Mouse (Mus musculus): Measurements from ENCODE around the gene Fbxo9. TPM values are rescaled to one million over a fixed set of nuclear protein-coding genes. Genes with fewer than 3 reads are reported as not detected.
A peak's percentile ranks its signal among the peaks of the same experiment; 100 is the strongest.

Fbxo9 gene
- polyA plus RNA-seq, 1 experiment from 2014 or later: 37.3 TPM

DNA sequence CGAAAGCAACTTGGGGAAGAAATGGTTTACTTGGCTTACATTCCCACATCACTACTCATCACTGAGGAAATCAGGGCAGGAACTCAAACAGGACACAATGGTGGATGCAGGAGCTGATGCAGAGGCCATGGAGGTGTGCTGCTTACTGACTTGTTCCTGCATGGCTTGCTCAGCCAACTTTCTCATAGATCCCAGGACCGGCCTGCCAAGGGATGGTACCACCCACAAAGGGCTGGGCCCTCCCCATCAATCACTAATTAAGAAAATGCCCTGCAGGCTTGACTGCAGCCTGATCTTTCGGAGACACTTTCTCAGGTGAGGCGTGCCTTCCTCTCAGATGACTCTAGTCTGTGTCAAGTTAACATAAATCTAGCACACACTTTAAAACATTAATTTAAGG is 2.0 kb downstream of the Fbxo9 start:
- Histone ChIP-seq H3K36me3 (replicated peaks; ENCODE audit: control insufficient read depth, insufficient read depth, low read depth, low read length) (no peaks in the 10 kb centered on the region), H3K4me2 (ENCODE audit: low read depth, low read length) (no peak overlapping the region), H3K4me3 (ENCODE audit: low read depth, low read length) (no peak overlapping the region), H3K9me3 (replicated peaks; ENCODE audit: control insufficient read depth, low read length) (no peaks in the 10 kb centered on the region), H3K27ac (replicated peaks; ENCODE audit: low read depth, low read length) (no peak overlapping the region), H3K4me1 (ENCODE audit: control insufficient read depth, insufficient read depth, low read length) (no peaks in the 10 kb centered on the region), H3K27me3 (ENCODE audit: control insufficient read depth, insufficient read depth, low read length) (no peaks in the 10 kb centered on the region), H3K9ac (replicated peaks; ENCODE audit: low read length) (no peak overlapping the region)
- DNase-seq (ENCODE audit: low spot score): no peak
- ATAC-seq (replicated peaks; ENCODE audit: insufficient number of reproducible peaks, low FRiP score, low TSS enrichment, low read depth): no peak
- WGBS: 72% methylated on average over 4 of the region's 4 CpGs

DNA sequence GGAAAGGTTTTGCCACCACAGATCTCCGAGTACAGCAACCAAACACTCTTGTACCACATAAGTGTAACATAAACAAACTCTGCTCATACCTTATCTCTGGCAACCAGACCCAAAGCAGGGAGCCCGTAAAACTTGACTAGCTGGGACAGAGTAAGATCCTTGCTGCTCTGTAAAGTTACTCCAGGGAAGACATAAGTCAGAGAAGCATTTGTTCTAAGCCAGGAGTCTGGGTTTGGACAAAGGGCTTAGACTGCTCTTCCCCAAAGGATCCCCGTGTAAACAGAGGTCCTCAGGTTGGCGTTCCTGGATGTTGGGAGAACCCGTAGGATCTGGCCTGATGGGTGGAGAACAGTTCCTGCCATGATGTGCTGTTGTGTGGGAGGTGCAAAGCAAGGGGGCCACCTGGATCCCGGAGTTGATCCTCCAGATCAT is 3.3 kb downstream of the Fbxo9 start:
- WGBS: 86% methylated on average over 6 of the region's 6 CpGs
- DNase-seq (ENCODE audit: low spot score) (no peak), ATAC-seq (replicated peaks; ENCODE audit: insufficient number of reproducible peaks, low FRiP score, low TSS enrichment, low read depth) (no peak)
- H3K9me3 ChIP-seq (replicated peaks; ENCODE audit: control insufficient read depth, low read length): no peaks in the 10 kb centered on the region
- H3K4me2 ChIP-seq (ENCODE audit: low read depth, low read length): no peak overlapping the region
- H3K4me1 ChIP-seq (ENCODE audit: control insufficient read depth, insufficient read depth, low read length): no peaks in the 10 kb centered on the region
- no peaks in the 10 kb centered on the region for H3K36me3 ChIP-seq (replicated peaks; ENCODE audit: control insufficient read depth, insufficient read depth, low read depth, low read length)
- no peaks in the 10 kb centered on the region for H3K27me3 ChIP-seq (ENCODE audit: control insufficient read depth, insufficient read depth, low read length)
- no peak overlapping the region for H3K4me3 ChIP-seq (ENCODE audit: low read depth, low read length)
- H3K9ac ChIP-seq (replicated peaks; ENCODE audit: low read length): no peak overlapping the region
- no peak overlapping the region for H3K27ac ChIP-seq (replicated peaks; ENCODE audit: low read depth, low read length)

DNA sequence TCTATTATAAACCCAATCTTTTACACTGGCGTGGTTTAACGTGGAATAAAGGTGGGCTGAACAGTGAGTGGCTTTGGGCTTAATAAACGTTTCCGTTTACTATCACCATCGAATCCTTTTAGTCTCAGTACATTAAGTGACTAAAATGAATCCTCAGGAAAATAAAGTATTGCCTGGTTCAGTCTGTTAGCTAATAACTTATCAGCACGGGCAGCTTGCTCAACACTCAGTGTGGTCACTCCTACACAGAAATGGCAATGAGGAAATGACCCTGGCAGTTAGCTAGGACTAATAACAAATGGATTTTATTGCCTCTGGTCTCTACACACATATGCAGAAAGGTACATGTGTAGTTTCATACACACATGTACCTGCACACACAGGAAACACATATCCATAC is 3.9 kb downstream of the Fbxo9 start:
- H3K27ac ChIP-seq (replicated peaks; ENCODE audit: low read depth, low read length): no peak overlapping the region
- no peak overlapping the region for H3K9ac ChIP-seq (replicated peaks; ENCODE audit: low read length)
- H3K27me3 ChIP-seq (ENCODE audit: control insufficient read depth, insufficient read depth, low read length): no peaks in the 10 kb centered on the region
- H3K4me2 ChIP-seq (ENCODE audit: low read depth, low read length): no peak overlapping the region
- no peak overlapping the region for H3K4me3 ChIP-seq (ENCODE audit: low read depth, low read length)
- H3K9me3 ChIP-seq (replicated peaks; ENCODE audit: control insufficient read depth, low read length): no peaks in the 10 kb centered on the region
- no peak for ATAC-seq (replicated peaks; ENCODE audit: insufficient number of reproducible peaks, low FRiP score, low TSS enrichment, low read depth)
- H3K36me3 ChIP-seq (replicated peaks; ENCODE audit: control insufficient read depth, insufficient read depth, low read depth, low read length): no peaks in the 10 kb centered on the region
- no peak for DNase-seq (ENCODE audit: low spot score)
- H3K4me1 ChIP-seq (ENCODE audit: control insufficient read depth, insufficient read depth, low read length): no peaks in the 10 kb centered on the region
- 90% methylated on average over 6 of the region's 6 CpGs for WGBS

DNA sequence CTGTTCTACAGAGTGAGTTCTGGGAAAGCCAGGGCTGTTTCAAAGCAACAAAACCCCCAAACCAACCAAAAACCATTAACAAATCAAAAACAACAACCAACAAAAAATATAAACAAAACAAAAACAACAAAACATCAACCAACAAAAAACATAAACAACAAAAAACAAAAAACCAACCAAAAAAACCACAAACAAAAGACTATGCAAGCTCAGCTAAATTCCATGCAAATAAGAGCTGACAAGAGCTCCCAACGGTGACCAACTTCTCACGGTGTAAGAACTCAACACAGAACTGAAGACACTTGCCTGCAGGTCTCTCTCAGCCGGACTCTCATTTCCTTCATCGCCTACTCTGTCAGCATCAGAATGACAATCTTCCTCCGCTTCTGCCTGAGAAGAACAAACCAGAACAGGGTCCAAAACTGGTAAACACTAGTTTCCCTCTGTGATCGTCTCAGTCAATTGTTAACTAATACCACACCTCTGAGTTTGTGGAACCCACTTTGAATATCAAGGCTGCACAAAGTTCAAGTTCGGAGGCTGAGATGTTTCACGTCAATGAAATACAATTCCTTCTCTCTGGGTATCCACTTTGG is 4.8 kb downstream of the Fbxo9 start:
- Histone ChIP-seq H3K36me3 (replicated peaks; ENCODE audit: control insufficient read depth, insufficient read depth, low read depth, low read length) (no peaks in the 10 kb centered on the region), H3K4me1 (ENCODE audit: control insufficient read depth, insufficient read depth, low read length) (no peaks in the 10 kb centered on the region), H3K27ac (replicated peaks; ENCODE audit: low read depth, low read length) (no peak overlapping the region), H3K27me3 (ENCODE audit: control insufficient read depth, insufficient read depth, low read length) (no peaks in the 10 kb centered on the region), H3K4me2 (ENCODE audit: low read depth, low read length) (no peak overlapping the region), H3K4me3 (ENCODE audit: low read depth, low read length) (no peak overlapping the region), H3K9ac (replicated peaks; ENCODE audit: low read length) (no peak overlapping the region), H3K9me3 (replicated peaks; ENCODE audit: control insufficient read depth, low read length) (no peaks in the 10 kb centered on the region)
- DNase-seq (ENCODE audit: low spot score) (no peak), ATAC-seq (replicated peaks; ENCODE audit: insufficient number of reproducible peaks, low FRiP score, low TSS enrichment, low read depth) (no peak)
- 91% methylated on average over 8 of the region's 8 CpGs for WGBS

DNA sequence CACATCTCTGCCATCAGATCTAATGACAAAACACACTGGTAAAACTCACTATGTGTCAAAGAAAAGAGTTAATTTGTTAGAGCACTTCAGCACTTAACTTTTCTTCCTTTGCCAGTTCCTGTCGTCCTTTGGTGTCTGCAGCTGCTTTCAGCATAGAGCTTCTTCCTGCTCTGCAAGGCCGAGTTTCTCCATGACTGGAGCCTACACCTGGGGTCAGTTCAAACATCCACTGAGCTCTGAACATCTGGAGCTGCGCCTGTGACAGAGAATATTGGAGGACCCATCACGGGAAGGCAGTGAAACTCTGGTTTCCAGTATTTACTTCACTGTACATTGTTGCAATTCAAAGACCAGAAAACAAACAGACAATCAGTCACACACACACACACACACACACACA is 7.4 kb downstream of the Fbxo9 start:
- ATAC-seq (replicated peaks; ENCODE audit: insufficient number of reproducible peaks, low FRiP score, low TSS enrichment, low read depth): no peak
- Histone ChIP-seq H3K27ac (replicated peaks; ENCODE audit: low read depth, low read length) (no peak overlapping the region), H3K4me2 (ENCODE audit: low read depth, low read length) (no peak overlapping the region), H3K4me1 (ENCODE audit: control insufficient read depth, insufficient read depth, low read length) (no peaks in the 10 kb centered on the region), H3K36me3 (replicated peaks; ENCODE audit: control insufficient read depth, insufficient read depth, low read depth, low read length) (peaks cover 4% of the 10 kb centered on the region; the same call in 1 of the 2 replicates), H3K9ac (replicated peaks; ENCODE audit: low read length) (no peak overlapping the region), H3K4me3 (ENCODE audit: low read depth, low read length) (no peak overlapping the region), H3K27me3 (ENCODE audit: control insufficient read depth, insufficient read depth, low read length) (no peaks in the 10 kb centered on the region), H3K9me3 (replicated peaks; ENCODE audit: control insufficient read depth, low read length) (no peaks in the 10 kb centered on the region)
- DNase-seq (ENCODE audit: low spot score): no peak
- 68% methylated on average over 4 of the region's 4 CpGs for WGBS

DNA sequence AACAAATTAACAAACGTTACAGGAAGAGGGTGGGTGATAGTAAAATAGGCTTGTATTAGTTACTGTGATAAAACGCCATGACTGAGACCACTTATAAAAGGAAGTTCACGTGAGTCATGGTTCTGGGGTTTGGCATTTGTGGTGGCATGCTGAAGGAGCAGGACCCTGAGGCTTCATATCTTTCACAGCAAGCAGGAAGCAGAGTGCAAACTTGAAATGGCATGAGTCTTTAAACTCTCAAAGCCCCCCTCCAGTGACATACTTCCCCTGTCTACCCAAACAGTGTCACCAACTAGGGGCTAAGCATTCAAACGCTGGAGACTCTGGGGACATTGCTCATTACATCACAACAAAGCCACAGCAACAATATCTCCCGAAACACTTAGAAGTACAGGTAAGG is 7.9 kb downstream of the Fbxo9 start:
- peaks cover 4% of the 10 kb centered on the region; the same call in 1 of the 2 replicates for H3K36me3 ChIP-seq (replicated peaks; ENCODE audit: control insufficient read depth, insufficient read depth, low read depth, low read length)
- WGBS: 82% methylated on average over 5 of the region's 5 CpGs
- no peaks in the 10 kb centered on the region for H3K27me3 ChIP-seq (ENCODE audit: control insufficient read depth, insufficient read depth, low read length)
- ATAC-seq (replicated peaks; ENCODE audit: insufficient number of reproducible peaks, low FRiP score, low TSS enrichment, low read depth) (no peak), DNase-seq (ENCODE audit: low spot score) (no peak)
- H3K27ac ChIP-seq (replicated peaks; ENCODE audit: low read depth, low read length): no peak overlapping the region
- no peaks in the 10 kb centered on the region for H3K9me3 ChIP-seq (replicated peaks; ENCODE audit: control insufficient read depth, low read length)
- no peak overlapping the region for H3K4me2 ChIP-seq (ENCODE audit: low read depth, low read length)
- no peak overlapping the region for H3K4me3 ChIP-seq (ENCODE audit: low read depth, low read length)
- H3K4me1 ChIP-seq (ENCODE audit: control insufficient read depth, insufficient read depth, low read length): no peaks in the 10 kb centered on the region
- no peak overlapping the region for H3K9ac ChIP-seq (replicated peaks; ENCODE audit: low read length)

DNA sequence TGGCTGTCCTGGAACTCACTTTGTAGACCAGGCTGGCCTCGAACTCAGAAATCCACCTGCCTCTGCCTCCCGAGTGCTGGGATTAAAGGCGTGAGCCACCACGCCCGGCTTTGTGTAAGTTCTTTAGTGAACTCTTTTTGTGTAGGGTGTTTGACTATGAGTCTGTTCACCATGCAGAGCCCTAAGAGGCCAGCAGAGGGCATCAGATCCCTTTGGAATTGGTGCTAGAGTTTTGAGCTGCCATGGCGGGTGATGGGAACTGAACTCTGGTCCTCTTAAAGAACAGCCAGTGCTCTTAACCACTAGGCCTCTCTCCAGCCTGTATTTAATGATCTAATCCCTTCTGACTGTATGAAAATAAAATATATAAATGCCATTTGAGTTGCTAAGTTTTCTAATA is 12.5 kb downstream of the Fbxo9 start:
- WGBS: 93% methylated on average over 6 of the region's 6 CpGs
- ATAC-seq (replicated peaks; ENCODE audit: insufficient number of reproducible peaks, low FRiP score, low TSS enrichment, low read depth) (no peak), DNase-seq (ENCODE audit: low spot score) (peak; percentile 6)
- Histone ChIP-seq H3K4me2 (ENCODE audit: low read depth, low read length) (no peak overlapping the region), H3K27me3 (ENCODE audit: control insufficient read depth, insufficient read depth, low read length) (no peaks in the 10 kb centered on the region), H3K36me3 (replicated peaks; ENCODE audit: control insufficient read depth, insufficient read depth, low read depth, low read length) (peaks cover 4% of the 10 kb centered on the region), H3K27ac (replicated peaks; ENCODE audit: low read depth, low read length) (no peak overlapping the region), H3K4me3 (ENCODE audit: low read depth, low read length) (no peak overlapping the region), H3K9me3 (replicated peaks; ENCODE audit: control insufficient read depth, low read length) (no peaks in the 10 kb centered on the region), H3K9ac (replicated peaks; ENCODE audit: low read length) (no peak overlapping the region), H3K4me1 (ENCODE audit: control insufficient read depth, insufficient read depth, low read length) (no peaks in the 10 kb centered on the region)

DNA sequence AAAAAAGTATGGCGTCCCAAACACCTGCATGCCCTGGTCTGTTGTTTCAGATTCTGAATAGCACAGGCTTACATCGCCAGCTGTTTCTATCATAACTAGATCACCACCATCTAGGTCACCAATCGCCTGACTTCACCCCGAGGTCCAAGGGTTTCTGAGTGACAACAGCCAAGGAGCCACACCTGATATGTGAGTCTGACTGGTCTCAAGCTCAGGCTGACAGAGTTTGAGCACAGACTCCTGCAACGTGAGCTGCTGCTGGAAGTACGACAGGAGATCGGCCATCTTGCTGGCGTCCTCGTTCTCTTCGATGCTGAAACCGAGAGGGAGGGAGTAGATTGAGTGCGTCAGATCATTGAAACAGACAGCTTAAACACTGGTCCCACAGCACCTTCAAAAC is 13.2 kb downstream of the Fbxo9 start:
- Histone ChIP-seq H3K36me3 (replicated peaks; ENCODE audit: control insufficient read depth, insufficient read depth, low read depth, low read length) (peaks cover 4% of the 10 kb centered on the region), H3K4me2 (ENCODE audit: low read depth, low read length) (no peak overlapping the region), H3K9ac (replicated peaks; ENCODE audit: low read length) (no peak overlapping the region), H3K27ac (replicated peaks; ENCODE audit: low read depth, low read length) (no peak overlapping the region), H3K4me1 (ENCODE audit: control insufficient read depth, insufficient read depth, low read length) (no peaks in the 10 kb centered on the region), H3K9me3 (replicated peaks; ENCODE audit: control insufficient read depth, low read length) (no peaks in the 10 kb centered on the region), H3K27me3 (ENCODE audit: control insufficient read depth, insufficient read depth, low read length) (no peaks in the 10 kb centered on the region), H3K4me3 (ENCODE audit: low read depth, low read length) (no peak overlapping the region)
- no peak for DNase-seq (ENCODE audit: low spot score)
- WGBS: 94% methylated on average over 12 of the region's 12 CpGs
- ATAC-seq (replicated peaks; ENCODE audit: insufficient number of reproducible peaks, low FRiP score, low TSS enrichment, low read depth): no peak

All from embryonic facial prominence, embryonic 11.5 days (tissue).